Mouse (Mus musculus) CH12.LX (cell line): ENCODE measurements around the gene Marc2. TPM values are rescaled to one million over a fixed set of nuclear protein-coding genes. Genes with fewer than 3 reads are reported as not detected.

ENCODE experiments used
- DNase-seq: peaks from one replicate; pipeline ENCODE4 v3.0.0-alpha.2; 2013; ENCODE audit errors: extremely low read depth
- H3K27ac ChIP-seq: 2 replicates; pipeline ENCODE4 v1.5.1; 2012; ENCODE audit warnings: low read depth, mild to moderate bottlenecking, control low read depth, moderate library complexity; ENCODE audit not compliant: insufficient read depth
- H3K27me3 ChIP-seq: replicated peaks from 2 replicates; pipeline ENCODE3; 2012; ENCODE audit warnings: inconsistent platforms
- H3K36me3 ChIP-seq, 2 experiments: replicated peaks in 1 of 2; 2 replicates each; pipeline versions ENCODE3 to v1.6.1; 2012; ENCODE audit warnings: inconsistent platforms in 1 of 2, low read length in 1 of 2, mild to moderate bottlenecking in 1 of 2, mixed read lengths in 1 of 2, moderate library complexity in 1 of 2; ENCODE audit not compliant: control insufficient read depth in 1 of 2, insufficient read depth in 1 of 2
- H3K4me1 ChIP-seq, 2 experiments: 2 replicates each; pipeline ENCODE4 v1.6.1; 2012; ENCODE audit warnings: inconsistent platforms in 1 of 2, moderate library complexity in 1 of 2; ENCODE audit not compliant: insufficient read depth in 2 of 2, control insufficient read depth in 1 of 2
- H3K4me2 ChIP-seq: 2 replicates; pipeline ENCODE4 v1.6.1; 2012; ENCODE audit warnings: low read depth, mild to moderate bottlenecking, control low read depth; ENCODE audit not compliant: poor library complexity, insufficient read depth, severe bottlenecking
- H3K4me3 ChIP-seq, 3 experiments: fragments of 150-350 bp in 1 of 3; sonication (generic) in 1 of 3; replicated peaks in 1 of 3; 2 replicates each; pipeline versions ENCODE3 to v1.5.1; 2011 to 2012; ENCODE audit warnings: low read depth in 2 of 3, low read length in 2 of 3, mild to moderate bottlenecking in 2 of 3, moderate library complexity in 2 of 3, control low read depth in 1 of 3, improper control_type of control experiment in 1 of 3, inconsistent platforms in 1 of 3, mixed read lengths in 1 of 3; ENCODE audit not compliant: poor library complexity in 1 of 3
- H3K79me2 ChIP-seq: replicated peaks from 2 replicates; pipeline ENCODE4 v1.6.1; 2012; ENCODE audit warnings: mild to moderate bottlenecking, moderate library complexity; ENCODE audit not compliant: control insufficient read depth, poor library complexity, insufficient read depth, severe bottlenecking; ENCODE audit errors: extremely low read depth
- H3K9ac ChIP-seq: 2 replicates; pipeline ENCODE4 v1.6.1; 2012; ENCODE audit warnings: low read depth, mild to moderate bottlenecking, control low read depth, moderate library complexity; ENCODE audit not compliant: insufficient read depth
- H3K9me3 ChIP-seq: replicated peaks from 2 replicates; pipeline ENCODE3; 2012; ENCODE audit warnings: low read length, inconsistent platforms, mixed read lengths
- BHLHE40 ChIP-seq: IDR thresholded peaks from 2 replicates; pipeline ENCODE4 v1.6.1; 2011; ENCODE audit warnings: mild to moderate bottlenecking, low read depth, low read length, improper control_type of control experiment
- GABPA ChIP-seq: IDR thresholded peaks from 2 replicates; pipeline ENCODE4 v1.6.1; 2012; ENCODE audit warnings: low read depth, low read length, improper control_type of control experiment, inconsistent platforms; ENCODE audit not compliant: insufficient replicate concordance
- JUN ChIP-seq: IDR thresholded peaks from 2 replicates; pipeline ENCODE4 v1.6.1; 2011; ENCODE audit warnings: low read depth, mild to moderate bottlenecking, low read length, improper control_type of control experiment, moderate library complexity; ENCODE audit not compliant: insufficient read depth
- JUND ChIP-seq: conservative IDR thresholded peaks from 2 replicates; pipeline ENCODE4 v1.6.1; 2011; ENCODE audit warnings: low read depth, low read length, improper control_type of control experiment
- KAT2A ChIP-seq: IDR thresholded peaks from 2 replicates; pipeline ENCODE4 v1.6.1; 2012; ENCODE audit warnings: low read length, improper control_type of control experiment, inconsistent platforms; ENCODE audit not compliant: insufficient replicate concordance
- MAFK ChIP-seq: IDR thresholded peaks from 2 replicates; pipeline ENCODE4 v1.6.1; 2011; ENCODE audit warnings: low read length, improper control_type of control experiment; ENCODE audit not compliant: insufficient replicate concordance
- MEF2A ChIP-seq: IDR thresholded peaks from 2 replicates; pipeline ENCODE4 v1.6.1; 2014; ENCODE audit warnings: low read depth, mild to moderate bottlenecking, inconsistent platforms, low read length, improper control_type of control experiment, borderline replicate concordance
- PAX5 ChIP-seq: IDR thresholded peaks from 2 replicates; pipeline ENCODE4 v1.6.1; 2012; ENCODE audit warnings: low read length, inconsistent platforms, mixed read lengths
- POLR2A ChIP-seq: IDR thresholded peaks from 2 replicates; pipeline ENCODE4 v1.6.1; 2011; ENCODE audit warnings: low read depth, mild to moderate bottlenecking, improper control_type of control experiment, low read length
- POLR2AphosphoS2 ChIP-seq: IDR thresholded peaks from 2 replicates; pipeline ENCODE4 v1.6.1; 2011; ENCODE audit warnings: low read depth, low read length, improper control_type of control experiment
- RCOR1 ChIP-seq: conservative IDR thresholded peaks from 2 replicates; pipeline ENCODE4 v1.6.1; 2012; ENCODE audit warnings: low read depth, mild to moderate bottlenecking, inconsistent platforms, low read length, improper control_type of control experiment
- SIN3A ChIP-seq: IDR thresholded peaks from 2 replicates; pipeline ENCODE4 v1.6.1; 2012; ENCODE audit warnings: low read length, improper control_type of control experiment, inconsistent platforms
- TBP ChIP-seq: conservative IDR thresholded peaks from 2 replicates; pipeline ENCODE4 v1.6.1; 2011; ENCODE audit warnings: low read depth, low read length, improper control_type of control experiment
- TCF12 ChIP-seq: IDR thresholded peaks from 2 replicates; pipeline ENCODE4 v1.6.1; 2014; ENCODE audit warnings: low read depth, mild to moderate bottlenecking, inconsistent platforms, low read length, improper control_type of control experiment
- USF2 ChIP-seq: conservative IDR thresholded peaks from 2 replicates; pipeline ENCODE4 v1.6.1; 2011; ENCODE audit warnings: low read depth, low read length, improper control_type of control experiment
- dilution Hi-C: fragments of 300-500 bp; cut with MboI; formaldehyde crosslinking; loops from 2 replicates; pipeline ENCODE4 v1.14.3; 2020; ENCODE audit warnings: low sequenced_read_pairs; ENCODE audit not compliant: extremely low pct_unique_long_range_greater_than_20kb, extremely low pct_ligation_motif_present
- in situ Hi-C: fragments of 300-500 bp; cut with MboI; formaldehyde crosslinking; loops from 3 replicates; pipeline ENCODE4 v1.14.3; 2019; ENCODE audit warnings: low sequenced_read_pairs, low pct_ligation_motif_present, low pct_unique_long_range_greater_than_20kb, mixed read lengths
- polyA plus RNA-seq: library from polyadenylated mRNA; unstranded; fragments of >175 nt; gene quantifications from 2 replicates; pipeline ENCODE4 v1.2.1, GENCODE M21; 2012; ENCODE audit warnings: low read depth; ENCODE audit not compliant: insufficient read length
- total RNA-seq, 2 experiments: library from RNA; depleted of rRNA; stranded (reverse); fragments of 300-350 nt in 1 of 2; fragments of >200 nt in 1 of 2; gene quantifications; 2 replicates each; pipeline ENCODE4 v1.2.3; 2012 to 2014

Gene Marc2
- total and polyA plus RNA-seq, 3 experiments: 55.0 to 129 (median 63.5) TPM

DNA sequence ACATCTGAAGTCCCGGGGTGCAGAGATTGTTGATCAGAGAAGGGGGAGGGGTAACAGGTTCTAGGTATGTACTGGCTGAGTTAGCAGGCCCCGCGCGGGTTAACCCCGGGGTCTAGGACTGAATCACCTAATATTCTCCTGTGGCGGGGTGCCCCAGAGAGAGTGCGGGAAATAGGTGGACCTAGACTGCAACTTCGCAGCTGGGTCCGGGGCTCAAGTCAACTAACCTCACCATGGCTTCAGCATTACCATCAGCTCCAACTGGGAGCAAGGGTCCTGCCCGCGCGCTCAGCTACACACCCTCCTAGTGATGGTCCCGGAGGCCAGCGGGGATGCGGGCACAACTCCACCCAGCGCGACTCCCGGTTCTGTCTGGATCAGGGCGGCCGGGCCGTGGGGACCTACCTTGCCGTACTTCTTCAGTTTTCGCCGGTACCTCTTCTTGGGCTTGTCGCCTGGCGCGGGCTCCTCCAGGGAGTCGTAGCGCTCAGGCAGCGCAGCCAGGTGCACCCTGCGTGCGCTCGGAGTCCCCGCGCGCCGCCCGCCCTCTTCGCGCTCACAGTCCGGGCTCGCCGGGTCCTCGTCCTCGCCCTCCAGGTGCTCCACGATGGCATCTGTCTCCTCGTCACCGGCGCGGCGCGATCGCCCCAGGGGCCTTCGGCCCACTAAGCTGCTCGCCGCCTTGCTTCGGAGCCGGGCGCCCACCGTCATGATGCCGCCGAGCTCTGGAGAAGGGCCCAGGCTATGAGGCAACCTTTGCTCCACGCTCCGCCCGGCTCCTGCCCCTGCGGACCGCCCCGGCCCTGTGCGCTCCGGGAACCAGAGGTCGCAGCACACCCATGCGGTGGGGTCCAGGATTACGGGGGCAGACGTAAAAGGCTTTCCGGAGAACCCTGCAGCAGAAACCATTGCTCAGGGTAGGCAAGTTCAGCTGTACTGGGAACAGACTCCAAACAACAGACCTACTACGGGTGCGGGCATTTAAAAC is 36.3 kb upstream of the Marc2 start, which contains the start of gene C130074G19Rik:
Gene C130074G19Rik (minus strand): TSS at position 938 of the 988 bp plus-strand sequence.
- Histone ChIP-seq H3K4me1 (peaks cover 0 to 9% of the 10 kb centered on the region in 2 experiments; a peak in 1 of 4 replicates), H3K36me3 (no peaks in the 10 kb centered on the region), H3K9me3 (no peaks in the 10 kb centered on the region), H3K27ac (no peak within 1 kb of the TSS), H3K27me3 (no peaks in the 10 kb centered on the region), H3K4me3 (no peak within 1 kb of the TSS), H3K79me2 (no peaks in the 10 kb centered on the region), H3K4me2 (no peak within 1 kb of the TSS)
- no peak for DNase-seq
- dilution Hi-C loops: no loop called here
- in situ Hi-C loops: no loop called here
- TF ChIP-seq SIN3A (no peak), GABPA (no peak), USF2 (no peak), TCF12 (no peak), JUN (no peak), PAX5 (no peak), JUND (no peak), RCOR1 (no peak)
- TF ChIP-seq, all 38 proteins: peak for 0
- no peak within 1 kb of the TSS for H3K9ac ChIP-seq

DNA sequence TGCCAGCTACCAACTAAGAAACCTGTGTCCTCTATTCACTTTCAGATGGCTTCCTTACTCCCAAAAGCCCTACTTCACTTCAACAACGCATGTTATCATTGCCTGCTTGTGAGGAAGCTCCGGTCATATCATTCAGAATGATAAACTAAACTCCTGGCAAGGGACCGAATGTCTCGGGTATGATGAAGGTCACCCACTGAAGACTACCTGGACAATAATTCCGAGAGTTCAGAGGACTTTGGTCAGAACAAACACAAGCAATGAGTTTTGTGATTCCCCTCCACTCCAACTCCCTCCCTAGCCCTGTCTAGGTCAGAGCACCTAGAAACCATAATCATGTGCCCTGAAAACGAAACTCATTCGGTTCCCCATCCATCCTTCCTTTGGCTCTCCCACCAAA is 35.6 kb upstream of the Marc2 start:
- no peak for DNase-seq
- no peaks in the 10 kb centered on the region for H3K27me3 ChIP-seq
- dilution Hi-C loops (no loop called here), in situ Hi-C loops (no loop called here)
- H3K9me3 ChIP-seq: no peaks in the 10 kb centered on the region
- TF ChIP-seq KAT2A: no peak
- TF ChIP-seq BHLHE40: no peak
- no peak for TF ChIP-seq POLR2A
- TF ChIP-seq POLR2AphosphoS2: no peak
- TF ChIP-seq MEF2A: no peak
- no peak for TF ChIP-seq MAFK
- TF ChIP-seq TBP: no peak
- H3K27ac ChIP-seq: no peak overlapping the region
- H3K4me1 ChIP-seq: peaks cover 0 to 9% of the 10 kb centered on the region in 2 experiments; a peak in 1 of 4 replicates
- H3K36me3 ChIP-seq: no peaks in the 10 kb centered on the region
- H3K79me2 ChIP-seq: no peaks in the 10 kb centered on the region
- H3K4me3 ChIP-seq: no peak overlapping the region
- no peak overlapping the region for H3K4me2 ChIP-seq
- H3K9ac ChIP-seq: no peak overlapping the region
